Mouse (Mus musculus) liver, adult (tissue): Measurements from ENCODE around the gene Prox1.

Experiments
- GATA4 ChIP-seq: IDR thresholded peaks from 2 replicates; pipeline ENCODE4 v1.6.1; 2014; ENCODE audit warnings: mild to moderate bottlenecking, low read length; ENCODE audit not compliant: insufficient replicate concordance

Gene Prox1

GRCm38 (mm10) chr1:190079643-190080275 is 90.8 kb downstream of the Prox1 start:
- TF ChIP-seq GATA4: no peak

- no peak for TF ChIP-seq GATA4
Measured at GRCm38 (mm10) chr1:190076601-190077000, 93.9 kb downstream of the Prox1 start.
